Mouse (Mus musculus) adrenal gland, adult 2 months (tissue): Measurements from ENCODE around the gene Vps9d1. TPM values are rescaled to one million over a fixed set of nuclear protein-coding genes. Genes with fewer than 3 reads are reported as not detected.
A peak's percentile ranks its signal among the peaks of the same experiment; 100 is the strongest.
"Not testable (repeated sequence)": the region's sequence is repeated elsewhere in the genome, so short reads cannot be mapped to it uniquely, and the experiment has no call there.

Source experiments
- DNase-seq: peaks from one replicate; pipeline ENCODE4 v3.0.0; 2021
- long read RNA-seq: library from polyadenylated mRNA; stranded (forward); transcript quantifications from one replicate; pipeline ENCODE4 v2.0.0, GENCODE M21; 2021
- polyA plus RNA-seq: library from polyadenylated mRNA; depleted of rRNA; stranded (reverse); fragments of >200 nt; gene quantifications from 2 replicates; pipeline ENCODE4 v1.2.3, GENCODE M21; 2012; rRNA removed
- total RNA-seq, 2 experiments: library from RNA; stranded (reverse); gene quantifications; 2 replicates each; pipeline ENCODE4 v1.2.3; 2021

The Vps9d1 gene
- total RNA-seq (10 to 100 TPM; 29.4 to 34.0 TPM), polyA plus RNA-seq (161 and 188 TPM in 2 replicates)
- long read RNA-seq, transcript Vps9d1-203 (15 exons, 2,952 nt) = major isoform, 8 of 22 reads
- long read RNA-seq, partial matches to known transcripts = 2 of 22 reads
- long read RNA-seq, other reads (novel, unspliced or antisense) = 11 of 22 reads

- peak; percentile 93 for DNase-seq
These were observed at the start of gene Vps9d1, which contains the start of gene Zfp276 for GRCm38 (mm10) chr8:123254099-123254885. Gene Vps9d1 (minus strand): TSS chr8:123254348. Gene Zfp276 (plus strand): TSS chr8:123254195.

GRCm38 (mm10) chr8:123298301-123298700 is 44.2 kb upstream of the Vps9d1 start:
- no peak for DNase-seq

- DNase-seq = no peak
These were observed 38.6 kb upstream of the Vps9d1 start for GRCm38 (mm10) chr8:123292785-123293184.

- DNase-seq = no peak
These were observed 38.1 kb upstream of the Vps9d1 start for GRCm38 (mm10) chr8:123292281-123292680.

GRCm38 (mm10) chr8:123291716-123292115 is 37.6 kb upstream of the Vps9d1 start:
- DNase-seq = no peak

GRCm38 (mm10) chr8:123290679-123291078 is 36.5 kb upstream of the Vps9d1 start:
- DNase-seq = no peak

- no peak for DNase-seq
These were observed 36.0 kb upstream of the Vps9d1 start for GRCm38 (mm10) chr8:123290166-123290565.

GRCm38 (mm10) chr8:123287362-123287761 is 33.2 kb upstream of the Vps9d1 start:
- DNase-seq = no peak

GRCm38 (mm10) chr8:123284493-123284892 is 30.3 kb upstream of the Vps9d1 start:
- DNase-seq = no peak

GRCm38 (mm10) chr8:123283991-123284390 is 29.8 kb upstream of the Vps9d1 start:
- DNase-seq = no peak

- DNase-seq = not testable (repeated sequence)
These were observed 28.8 kb upstream of the Vps9d1 start for GRCm38 (mm10) chr8:123282994-123283393.

GRCm38 (mm10) chr8:123280302-123281094 is 26.4 kb upstream of the Vps9d1 start:
- DNase-seq = no peak

GRCm38 (mm10) chr8:123279828-123280227 is 25.7 kb upstream of the Vps9d1 start:
- DNase-seq = no peak

- no peak for DNase-seq
These were observed 24.3 kb upstream of the Vps9d1 start for GRCm38 (mm10) chr8:123278445-123278844.

- DNase-seq = peak; percentile 48
These were observed 20.9 kb upstream of the Vps9d1 start for GRCm38 (mm10) chr8:123275096-123275495.

GRCm38 (mm10) chr8:123274447-123274846 is 20.3 kb upstream of the Vps9d1 start:
- DNase-seq = no peak

GRCm38 (mm10) chr8:123271901-123272300 is 17.8 kb upstream of the Vps9d1 start:
- DNase-seq = no peak

GRCm38 (mm10) chr8:123271147-123271546 is 17.0 kb upstream of the Vps9d1 start:
- no peak for DNase-seq

- DNase-seq = no peak
These were observed 13.9 kb upstream of the Vps9d1 start for GRCm38 (mm10) chr8:123267926-123268656.

GRCm38 (mm10) chr8:123257593-123257992 is 3.4 kb upstream of the Vps9d1 start:
- peak; percentile 61 for DNase-seq

- no peak for DNase-seq
These were observed 3.0 kb upstream of the Vps9d1 start for GRCm38 (mm10) chr8:123257114-123257513.

- no peak for DNase-seq
These were observed 1.0 kb upstream of the Vps9d1 start for GRCm38 (mm10) chr8:123255170-123255569.
